Mouse (Mus musculus): ENCODE measurements around the gene Sncg.
A peak's percentile ranks its signal among the peaks of the same experiment; 100 is the strongest.
"Not testable (repeated sequence)": the region's sequence is repeated elsewhere in the genome, so short reads cannot be mapped to it uniquely, and the experiment has no call there.

The Sncg gene

GRCm38 (mm10) chr14:34374577-34374976 lies at the start of gene Sncg:
Sncg (minus strand) TSS chr14:34374789.
- no peak for DNase-seq (ENCODE audit: low read depth)

GRCm38 (mm10) chr14:34421078-34421477 lies 46.5 kb upstream of the Sncg start:
- no peak for DNase-seq (ENCODE audit: low read depth)

GRCm38 (mm10) chr14:34417501-34417900 lies 42.9 kb upstream of the Sncg start:
- DNase-seq (ENCODE audit: low read depth) = no peak

- not testable (repeated sequence) for DNase-seq (ENCODE audit: low read depth)
These were observed 42.4 kb upstream of the Sncg start for GRCm38 (mm10) chr14:34416946-34417345.

GRCm38 (mm10) chr14:34412164-34412896 lies 37.7 kb upstream of the Sncg start:
- no peak for DNase-seq (ENCODE audit: low read depth)

- DNase-seq (ENCODE audit: low read depth) = no peak
These were observed 36.1 kb upstream of the Sncg start for GRCm38 (mm10) chr14:34410716-34411115.

- DNase-seq (ENCODE audit: low read depth) = no peak
These were observed 28.8 kb upstream of the Sncg start for GRCm38 (mm10) chr14:34403424-34403823.

- no peak for DNase-seq (ENCODE audit: low read depth)
These were observed 28.3 kb upstream of the Sncg start for GRCm38 (mm10) chr14:34402871-34403270.

GRCm38 (mm10) chr14:34401135-34401534 lies 26.5 kb upstream of the Sncg start:
- peak; percentile 58 for DNase-seq (ENCODE audit: low read depth)

- no peak for DNase-seq (ENCODE audit: low read depth)
These were observed 25.4 kb upstream of the Sncg start for GRCm38 (mm10) chr14:34400021-34400420.

- no peak for DNase-seq (ENCODE audit: low read depth)
These were observed 24.7 kb upstream of the Sncg start for GRCm38 (mm10) chr14:34399301-34399700.

GRCm38 (mm10) chr14:34398901-34399300 lies 24.3 kb upstream of the Sncg start:
- DNase-seq (ENCODE audit: low read depth) = no peak

GRCm38 (mm10) chr14:34397871-34398270 lies 23.3 kb upstream of the Sncg start:
- no peak for DNase-seq (ENCODE audit: low read depth)

GRCm38 (mm10) chr14:34393295-34393694 lies 18.7 kb upstream of the Sncg start:
- DNase-seq (ENCODE audit: low read depth) = no peak

GRCm38 (mm10) chr14:34382921-34383704 lies 8.5 kb upstream of the Sncg start:
- no peak for DNase-seq (ENCODE audit: low read depth)

- DNase-seq (ENCODE audit: low read depth) = no peak
These were observed 4.2 kb upstream of the Sncg start for GRCm38 (mm10) chr14:34378560-34379331.

- DNase-seq (ENCODE audit: low read depth) = no peak
These were observed 2.5 kb upstream of the Sncg start for GRCm38 (mm10) chr14:34377121-34377520.

GRCm38 (mm10) chr14:34375941-34376340 lies 1.4 kb upstream of the Sncg start:
- no peak for DNase-seq (ENCODE audit: low read depth)

GRCm38 (mm10) chr14:34375415-34375904 lies 871 bp upstream of the Sncg start, which contains the start of gene Mmrn2:
Mmrn2 (plus strand) TSS chr14:34375465.
- no peak for DNase-seq (ENCODE audit: low read depth)

- no peak for DNase-seq (ENCODE audit: low read depth)
These were observed 1.0 kb downstream of the Sncg start for GRCm38 (mm10) chr14:34373581-34373980.

GRCm38 (mm10) chr14:34372646-34373045 lies 1.9 kb downstream of the Sncg start:
- no peak for DNase-seq (ENCODE audit: low read depth)

GRCm38 (mm10) chr14:34371763-34372162 lies 2.8 kb downstream of the Sncg start:
- DNase-seq (ENCODE audit: low read depth) = no peak

Measured in c-Kit-positive CD71-positive TER-119-negative erythroid progenitor cells, embryonic 14.5 days (primary cell).